In the genomic region with DNA sequence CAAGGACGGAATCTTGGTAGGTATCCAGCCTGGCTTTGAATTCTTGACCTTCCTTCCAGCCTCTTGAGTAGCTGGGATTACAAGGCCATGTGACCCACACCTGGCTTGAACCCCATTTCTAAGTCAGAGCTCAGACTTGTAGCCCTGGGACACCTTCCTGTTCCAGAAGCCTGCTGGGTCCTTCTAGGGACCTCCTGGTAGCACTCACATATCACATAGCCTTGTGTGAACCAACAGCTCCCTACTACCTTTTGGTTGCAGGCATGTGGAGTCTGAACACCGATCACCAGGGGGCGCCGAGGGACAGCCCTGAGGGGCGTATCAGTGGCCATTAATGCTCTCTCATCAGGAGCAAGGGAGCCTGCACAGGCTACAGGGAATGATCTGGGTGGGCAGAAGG, we compare ENCODE assay signal across 8 mouse cellular contexts. TPM values are rescaled to one million over a fixed set of nuclear protein-coding genes. Genes with fewer than 3 reads are reported as not detected.
DNase-seq lines count a peak whose midpoint lies in the region; ATAC-seq and TF ChIP-seq lines count a peak whose summit lies in the region.

No protein-coding gene starts in this region.

- H3K27me3 ChIP-seq in heart, embryonic 11.5 days (ENCODE audit: control insufficient read depth, insufficient read depth, low read length), result no peaks in the 10 kb centered on the region; the same call in 1 of the 2 replicates
- no peaks in the 10 kb centered on the region for H3K27me3 ChIP-seq in hindbrain, postnatal 0 days (ENCODE audit: insufficient read depth, low read length)
- H3K27me3 ChIP-seq in limb, embryonic 10.5 days (ENCODE audit: low read depth, poor library complexity, severe bottlenecking), result no peaks in the 10 kb centered on the region
- no peaks in the 10 kb centered on the region for H3K27me3 ChIP-seq in neural tube, embryonic 11.5 days (ENCODE audit: control insufficient read depth, insufficient read depth, low read length)

- H3K27ac ChIP-seq in heart, embryonic 11.5 days (ENCODE audit: low read depth, low read length), result no peak overlapping the region
- no peak overlapping the region for H3K27ac ChIP-seq in embryonic fibroblast, embryonic 13.5 days (ENCODE audit: insufficient read depth, low read length)
- no peak overlapping the region for H3K27ac ChIP-seq in hindbrain, postnatal 0 days
- H3K27ac ChIP-seq in limb, embryonic 10.5 days, result peak overlapping the region; percentile 27
- no peak overlapping the region for H3K27ac ChIP-seq in neural tube, embryonic 11.5 days (ENCODE audit: low read depth, low read length)

- no peak for TF ChIP-seq POLR2A in embryonic fibroblast, embryonic 13.5 days (IDR thresholded peaks at IDR 0.05; ENCODE audit: low read depth, low read length)

- TF ChIP-seq CTCF in embryonic fibroblast, embryonic 13.5 days (IDR thresholded peaks at IDR 0.05; ENCODE audit: borderline replicate concordance, insufficient read depth, low read length), result peak; percentile 52
- TF ChIP-seq CTCF in hindbrain, postnatal 0 days (IDR thresholded peaks at IDR 0.05; ENCODE audit: low read depth), result peak; percentile 63

- H3K9ac ChIP-seq in heart, embryonic 11.5 days (ENCODE audit: low read depth, low read length), result no peak overlapping the region
- H3K9ac ChIP-seq in hindbrain, postnatal 0 days (replicated peaks; ENCODE audit: low read length), result no peak overlapping the region
- no peak overlapping the region for H3K9ac ChIP-seq in neural tube, embryonic 11.5 days (ENCODE audit: low read length)

- H3K4me2 ChIP-seq in heart, embryonic 11.5 days, result no peak overlapping the region
- no peak overlapping the region for H3K4me2 ChIP-seq in hindbrain, postnatal 0 days (ENCODE audit: low read depth, low read length)
- no peak overlapping the region for H3K4me2 ChIP-seq in neural tube, embryonic 11.5 days (ENCODE audit: low read depth)

- no peaks in the 10 kb centered on the region for H3K36me3 ChIP-seq in heart, embryonic 11.5 days (ENCODE audit: control insufficient read depth, insufficient read depth, low read length)
- H3K36me3 ChIP-seq in hindbrain, postnatal 0 days (ENCODE audit: insufficient read depth, low read length), result peaks cover 3% of the 10 kb centered on the region; the same call in 1 of the 2 replicates
- no peaks in the 10 kb centered on the region for H3K36me3 ChIP-seq in limb, embryonic 10.5 days
- no peaks in the 10 kb centered on the region for H3K36me3 ChIP-seq in neural tube, embryonic 11.5 days (ENCODE audit: control insufficient read depth, insufficient read depth, low read length)

- WGBS in heart, embryonic 11.5 days (ENCODE audit: insufficient replicate concordance), result 14% methylated on average over 5 of the region's 5 CpGs
- WGBS in hindbrain, postnatal 0 days, result 41% methylated on average over 5 of the region's 5 CpGs
- WGBS in limb, embryonic 10.5 days, result 35% methylated on average over 5 of the region's 5 CpGs
- 48% methylated on average over 5 of the region's 5 CpGs for WGBS in neural tube, embryonic 11.5 days

- no peak for ATAC-seq in heart, embryonic 11.5 days (replicated peaks; ENCODE audit: insufficient number of reproducible peaks, low FRiP score, low TSS enrichment)
- no peak for ATAC-seq in hindbrain, postnatal 0 days
- no peak for ATAC-seq in neural tube, embryonic 11.5 days (ENCODE audit: insufficient read depth, low FRiP score, low TSS enrichment)

- no peaks in the 10 kb centered on the region for H3K4me1 ChIP-seq in heart, embryonic 11.5 days (ENCODE audit: control insufficient read depth, insufficient read depth, low read length)
- peaks cover 16% of the 10 kb centered on the region for H3K4me1 ChIP-seq in embryonic fibroblast, embryonic 13.5 days (ENCODE audit: control insufficient read depth, insufficient read depth, low read length)
- no peaks in the 10 kb centered on the region for H3K4me1 ChIP-seq in hindbrain, postnatal 0 days (ENCODE audit: insufficient read depth, low read length)
- peaks cover 36% of the 10 kb centered on the region for H3K4me1 ChIP-seq in limb, embryonic 10.5 days
- H3K4me1 ChIP-seq in neural tube, embryonic 11.5 days (ENCODE audit: control insufficient read depth, insufficient read depth, low read length), result no peaks in the 10 kb centered on the region

- H3K4me3 ChIP-seq in heart, embryonic 11.5 days (ENCODE audit: low read depth, low read length), result no peak overlapping the region
- H3K4me3 ChIP-seq in embryonic fibroblast, embryonic 13.5 days (ENCODE audit: insufficient read depth, low read length), result no peak overlapping the region
- H3K4me3 ChIP-seq in hindbrain, postnatal 0 days (ENCODE audit: low read length), result no peak overlapping the region
- no peak overlapping the region for H3K4me3 ChIP-seq in limb, embryonic 10.5 days
- no peak overlapping the region for H3K4me3 ChIP-seq in neural tube, embryonic 11.5 days (ENCODE audit: low read depth, low read length)

- peak; percentile 63 to 81 for DNase-seq in heart, adult 18-20 months
- DNase-seq in adrenal gland, adult 8-10 months, result peak; percentile 34
- peak; percentile 31 for DNase-seq in hindbrain, postnatal 0 days (ENCODE audit: low spot score)
- DNase-seq in limb, embryonic 10.5 days (ENCODE audit: low spot score), result peak; percentile 82
- peak; percentile 63 for DNase-seq in neural tube, embryonic 11.5 days (ENCODE audit: low spot score)
- DNase-seq in thymus, postnatal 14 days, result peak; percentile 62

- H3K9me3 ChIP-seq in heart, embryonic 11.5 days (replicated peaks; ENCODE audit: control insufficient read depth, low read length), result no peaks in the 10 kb centered on the region
- H3K9me3 ChIP-seq in hindbrain, postnatal 0 days (ENCODE audit: low read length), result no peaks in the 10 kb centered on the region
- H3K9me3 ChIP-seq in limb, embryonic 10.5 days (replicated peaks), result no peaks in the 10 kb centered on the region
- H3K9me3 ChIP-seq in neural tube, embryonic 11.5 days (ENCODE audit: control insufficient read depth, low read length), result no peaks in the 10 kb centered on the region

RNA-seq across cellular contexts. Expression of gene Faap20, which starts 18.8 kb away (rescaled TPM):
- total RNA-seq in heart, adult 18-20 months (2021), result 10 to 100 TPM; 19.2 to 20.3 TPM
- 64.9 and 66.8 TPM in 2 replicates for polyA plus RNA-seq in heart, embryonic 11.5 days (2014; fragmentation: Nextera tagmentation; extraction: Ambion mirVana)
- total RNA-seq in adrenal gland, adult 8-10 months (2022), result 10 to 100 TPM; 57.4 to 70.1 (median 60.8) TPM
- 19.8 and 21.1 TPM in 2 replicates for polyA plus RNA-seq in embryonic fibroblast, embryonic 13.5 days (2011; ENCODE audit: insufficient read length, low read depth, missing spikeins)
- 51.2 and 61.4 TPM in 2 replicates for total RNA-seq in hindbrain, postnatal 0 days (2014; rRNA removed)
- 60.8 and 62.5 TPM in 2 replicates for polyA plus RNA-seq in hindbrain, postnatal 0 days (2015; fragmentation: Nextera tagmentation; extraction: Ambion mirVana)
- 104 and 107 TPM in 2 replicates for polyA plus RNA-seq in limb, embryonic 10.5 days (2016; fragmentation: Nextera tagmentation; extraction: Ambion mirVana)
- polyA plus RNA-seq in neural tube, embryonic 11.5 days (2014; fragmentation: Nextera tagmentation; extraction: Ambion mirVana), result 96.6 and 98.1 TPM in 2 replicates

RNA-seq across cellular contexts. Expression of gene Ski, which starts 46.0 kb away (rescaled TPM):
- 10 to 100 TPM; 48.6 to 50.2 TPM for total RNA-seq in heart, adult 18-20 months (2021)
- polyA plus RNA-seq in heart, embryonic 11.5 days (2014; fragmentation: Nextera tagmentation; extraction: Ambion mirVana), result 14.6 and 14.8 TPM in 2 replicates
- 10 to 100 TPM; 64.1 to 85.4 (median 69.1) TPM for total RNA-seq in adrenal gland, adult 8-10 months (2022)
- 88.4 and 106 TPM in 2 replicates for polyA plus RNA-seq in embryonic fibroblast, embryonic 13.5 days (2011; ENCODE audit: insufficient read length, low read depth, missing spikeins)
- total RNA-seq in hindbrain, postnatal 0 days (2014; rRNA removed), result 69.8 and 71.3 TPM in 2 replicates
- polyA plus RNA-seq in hindbrain, postnatal 0 days (2015; fragmentation: Nextera tagmentation; extraction: Ambion mirVana), result 8.8 and 9.5 TPM in 2 replicates
- polyA plus RNA-seq in limb, embryonic 10.5 days (2016; fragmentation: Nextera tagmentation; extraction: Ambion mirVana), result 9.6 and 10.6 TPM in 2 replicates
- polyA plus RNA-seq in neural tube, embryonic 11.5 days (2014; fragmentation: Nextera tagmentation; extraction: Ambion mirVana), result 15.1 and 16.6 TPM in 2 replicates

Comparison
In these comparisons a context has a peak if more than half of its experiments do, and no peak if none do; other contexts are left out.
1. DNase-seq: peak in every context shown above with its lines; median percentile 82 in limb, embryonic 10.5 days; 72 in heart, adult 18-20 months; 63 in neural tube, embryonic 11.5 days; 62 in thymus, postnatal 14 days; 34 in adrenal gland, adult 8-10 months; 31 in hindbrain, postnatal 0 days.